Mouse (Mus musculus) ZHBTc4 (cell line): Measurements from ENCODE around the gene Ctbs.

Experiments used
- DNase-seq: peaks from one replicate; pipeline ENCODE4 v3.0.0-alpha.2; 2011; ENCODE audit warnings: low read depth, low spot score

Gene Ctbs

DNA sequence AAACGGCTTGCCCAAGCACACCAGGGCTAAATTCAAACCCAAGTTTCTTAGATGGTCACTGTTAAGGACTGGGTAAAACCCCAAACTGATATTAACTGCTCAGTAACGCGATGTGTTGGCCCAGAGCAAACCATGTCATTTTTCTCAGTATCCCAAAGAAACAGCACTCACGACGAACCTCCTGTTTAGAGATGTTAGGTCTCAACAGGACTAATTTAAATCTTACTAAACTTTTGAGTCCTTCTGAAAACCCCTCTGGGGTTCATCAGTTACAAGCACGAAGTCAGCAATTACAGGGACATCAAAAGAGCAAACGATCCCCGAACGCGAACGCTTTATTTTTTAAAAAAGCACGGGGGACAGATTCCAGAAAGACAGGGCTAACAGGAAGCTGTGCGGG lies 49.4 kb downstream of the Ctbs start:
- no peak for DNase-seq

- DNase-seq = peak; percentile 87
These were observed 49.9 kb downstream of the Ctbs start, which contains the start of the genes Spata1 and Gng5 for GRCm38 (mm10) chr3:146499431-146500002. Gene Spata1 (minus strand): TSS chr3:146499753. Gene Gng5 (plus strand): TSS chr3:146499807.

DNA sequence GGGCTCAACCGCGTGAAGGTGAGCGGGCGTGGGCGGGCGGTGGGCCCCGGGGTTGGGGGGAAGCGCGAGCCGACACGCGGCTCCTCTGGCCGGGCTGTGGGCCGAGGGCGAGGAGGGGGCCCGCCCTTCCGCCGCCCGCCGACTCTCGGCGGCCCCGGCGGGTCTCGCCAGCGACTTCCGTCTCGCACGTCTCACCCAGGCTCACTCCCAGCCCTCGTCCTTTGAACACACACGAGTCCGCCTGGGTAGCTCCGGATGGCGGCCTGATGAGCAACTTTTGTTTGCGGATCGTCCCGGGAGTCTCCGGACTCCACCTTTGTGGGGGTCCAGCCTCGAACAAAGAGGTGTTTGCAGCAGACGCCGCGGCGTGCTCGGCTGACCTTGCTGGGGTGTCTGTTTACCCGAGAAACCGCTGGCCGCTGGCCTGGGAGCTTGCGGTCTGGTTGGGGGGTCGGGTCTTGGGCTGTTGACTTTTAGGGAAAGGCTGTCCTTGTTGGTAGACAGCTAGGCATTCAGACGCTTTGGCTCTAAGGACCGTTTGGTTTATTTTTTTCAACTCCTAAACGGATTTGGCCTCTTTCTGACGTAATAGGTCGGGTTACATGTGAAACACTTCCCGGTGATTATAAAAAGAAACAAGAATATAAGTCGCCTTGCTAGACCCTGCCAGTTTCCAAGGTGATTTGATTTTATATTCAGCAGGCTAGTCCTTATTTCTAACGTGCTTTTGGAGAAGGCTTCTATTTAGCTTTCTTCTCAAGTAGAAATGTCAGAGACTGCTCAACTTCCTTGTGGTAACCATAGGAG lies 50.6 kb downstream of the Ctbs start:
- DNase-seq = peak; percentile 88

GRCm38 (mm10) chr3:146500810-146501201 lies 51.2 kb downstream of the Ctbs start:
- no peak for DNase-seq

GRCm38 (mm10) chr3:146501601-146502123 lies 52.1 kb downstream of the Ctbs start:
- no peak for DNase-seq

DNA sequence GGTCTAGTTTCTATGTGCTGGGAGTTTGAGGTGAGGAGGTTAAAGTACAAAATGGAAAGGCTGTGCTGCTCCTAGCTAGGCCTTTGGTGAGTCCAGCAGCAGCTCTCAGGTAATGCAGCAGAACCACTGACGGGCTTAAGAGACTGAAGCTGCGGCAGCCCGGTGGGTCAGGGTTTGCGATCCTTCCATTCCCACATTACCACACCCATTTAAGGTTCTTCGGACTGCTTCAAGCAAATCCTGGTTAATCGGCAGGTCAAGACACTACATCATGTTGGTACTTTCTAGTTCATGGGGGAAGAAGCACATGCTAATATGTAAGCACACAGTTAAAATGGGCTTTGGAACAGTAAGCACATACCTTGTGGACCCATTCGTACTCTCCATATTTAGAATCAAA lies 57.1 kb downstream of the Ctbs start:
- DNase-seq = no peak
